Mouse (Mus musculus): ENCODE measurements around the gene Tor1aip2. TPM values are rescaled to one million over a fixed set of nuclear protein-coding genes. Genes with fewer than 3 reads are reported as not detected.

Tor1aip2 gene
- polyA plus RNA-seq, 1 experiment from 2014 or later, result 94.6 TPM

Other genes starting within 250 kb of the Tor1aip2 start
- 17.9 and 24.4 TPM in 2 replicates for gene Qsox1, start 222.5 kb upstream of the Tor1aip2 start, polyA plus RNA-seq (2016; fragmentation: Nextera tagmentation; extraction: Ambion mirVana)
- gene Cep350, start 62.1 kb upstream of the Tor1aip2 start, polyA plus RNA-seq (2016; fragmentation: Nextera tagmentation; extraction: Ambion mirVana), result 6.5 and 7.0 TPM in 2 replicates
- 34.5 and 41.9 TPM in 2 replicates for gene Tor1aip1, start 1.1 kb downstream of the Tor1aip2 start, polyA plus RNA-seq (2016; fragmentation: Nextera tagmentation; extraction: Ambion mirVana)
- 4.9 and 7.7 TPM in 2 replicates for gene Fam163a, start 169.6 kb downstream of the Tor1aip2 start, polyA plus RNA-seq (2016; fragmentation: Nextera tagmentation; extraction: Ambion mirVana)